Mouse (Mus musculus): ENCODE measurements around the gene Pik3r2. TPM values are rescaled to one million over a fixed set of nuclear protein-coding genes. Genes with fewer than 3 reads are reported as not detected.

The Pik3r2 gene
- polyA plus RNA-seq, 1 experiment, result 130 TPM

DNA sequence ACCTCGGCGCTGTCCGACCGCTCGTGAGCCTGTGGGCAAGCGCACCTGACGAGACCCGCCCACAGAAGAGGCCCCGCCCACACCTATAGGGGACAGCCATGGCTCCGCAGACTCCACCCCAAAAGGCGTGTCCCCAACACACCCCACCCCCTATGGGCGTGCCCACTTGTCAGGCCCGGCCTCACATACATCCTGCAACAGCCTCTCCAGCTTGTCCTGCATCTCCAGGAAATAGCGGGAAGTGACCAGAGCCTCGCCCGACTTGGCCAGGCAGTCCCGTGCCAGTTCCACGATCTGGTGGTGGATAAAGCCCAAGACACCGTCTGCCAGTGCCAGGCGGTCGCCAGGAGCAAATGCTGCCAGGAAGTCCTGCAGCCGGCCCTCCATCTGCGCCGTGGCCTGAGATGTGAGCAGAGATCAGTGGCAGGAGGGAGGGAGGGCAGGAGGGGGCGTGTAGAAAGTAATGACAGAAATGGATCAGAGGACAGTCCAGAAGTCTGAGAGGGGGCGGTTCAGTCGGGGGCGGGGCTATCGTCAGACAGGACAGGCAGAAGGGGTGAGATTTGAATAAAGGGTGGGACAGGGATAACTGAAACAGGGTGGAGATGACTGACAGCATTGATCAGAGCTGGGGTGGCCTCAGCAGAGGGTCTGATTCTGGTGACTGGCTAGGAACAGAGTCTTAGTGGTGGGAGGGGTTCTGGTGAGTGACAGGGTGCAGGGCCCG is 11.6 kb upstream of the Pik3r2 start:
- Histone ChIP-seq H3ac (ENCODE audit: control insufficient read depth, insufficient read length) (no peak overlapping the region), H3K4me2 (ENCODE audit: low read depth) (no peak overlapping the region), H3K4me3 (no peak overlapping the region), H3K36me3 (ENCODE audit: control insufficient read depth, insufficient read depth) (peaks cover 5% of the 10 kb centered on the region), H3K79me2 (ENCODE audit: control insufficient read depth, insufficient read depth) (peaks cover 15% of the 10 kb centered on the region), H3K27me3 (ENCODE audit: control insufficient read depth, insufficient read depth, insufficient read length) (no peaks in the 10 kb centered on the region)
- TF ChIP-seq POLR2A (IDR thresholded peaks at IDR 0.05; ENCODE audit: insufficient read length, low read depth), result no peak
- TF ChIP-seq POLR2AphosphoS2 (IDR thresholded peaks at IDR 0.05; ENCODE audit: insufficient read length, low read depth), result no peak
- no peak for TF ChIP-seq TCF12 (IDR thresholded peaks at IDR 0.05; ENCODE audit: insufficient read depth, poor library complexity, severe bottlenecking)
- no peak for TF ChIP-seq TCF3 (IDR thresholded peaks at IDR 0.05; ENCODE audit: insufficient read length, low read depth)
- TF ChIP-seq MYOD1 (IDR thresholded peaks at IDR 0.05; ENCODE audit: control insufficient read depth in 1 of 3, insufficient read length in 2 of 3, low read depth in 2 of 3), result no peak
- no peak for TF ChIP-seq USF1 (IDR thresholded peaks at IDR 0.05; ENCODE audit: low read depth)
- TF ChIP-seq E2F4 (IDR thresholded peaks at IDR 0.05; ENCODE audit: insufficient read depth), result no peak
- TF ChIP-seq CEBPB (IDR thresholded peaks at IDR 0.05; ENCODE audit: insufficient read depth, poor library complexity, severe bottlenecking), result no peak
- no peak for TF ChIP-seq SRF (IDR thresholded peaks at IDR 0.05; ENCODE audit: control insufficient read depth, insufficient read length, low read depth)
- no peak for TF ChIP-seq MAX (IDR thresholded peaks at IDR 0.05; ENCODE audit: low read depth)
- TF ChIP-seq MYOG (IDR thresholded peaks at IDR 0.05; ENCODE audit: control insufficient read depth in 1 of 3, insufficient read depth in 1 of 3, insufficient read length in 2 of 3, low read depth in 2 of 3), result no peak
- no peak for TF ChIP-seq REST (IDR thresholded peaks at IDR 0.05; ENCODE audit: insufficient read depth, insufficient read length)

DNA sequence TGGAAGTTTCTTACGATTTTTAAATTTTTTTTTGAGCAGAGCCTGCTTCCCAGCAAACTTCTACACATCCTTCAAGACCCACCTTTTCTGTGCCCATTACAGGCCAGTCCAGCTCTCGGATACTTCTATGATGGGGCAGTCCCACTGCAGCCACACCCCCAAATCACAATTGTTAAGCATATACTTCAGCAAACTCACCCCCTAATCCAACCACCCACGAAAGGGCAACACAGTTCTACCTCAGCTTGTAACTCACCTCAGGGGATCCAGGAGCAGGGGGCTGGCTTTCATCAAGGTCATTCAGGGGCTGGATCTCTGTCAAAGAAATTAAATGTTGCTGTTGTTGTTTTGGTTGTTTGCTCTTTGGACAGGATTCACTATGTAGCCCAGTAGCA is 10.5 kb upstream of the Pik3r2 start:
- Histone ChIP-seq H3K36me3 (ENCODE audit: control insufficient read depth, insufficient read depth) (peaks cover 5% of the 10 kb centered on the region), H3K27me3 (ENCODE audit: control insufficient read depth, insufficient read depth, insufficient read length) (no peaks in the 10 kb centered on the region), H3K4me3 (no peak overlapping the region), H3K4me2 (ENCODE audit: low read depth) (no peak overlapping the region), H3K79me2 (ENCODE audit: control insufficient read depth, insufficient read depth) (peaks cover 13% of the 10 kb centered on the region), H3ac (ENCODE audit: control insufficient read depth, insufficient read length) (no peak overlapping the region)
- TF ChIP-seq SRF (IDR thresholded peaks at IDR 0.05; ENCODE audit: control insufficient read depth, insufficient read length, low read depth) (no peak), E2F4 (IDR thresholded peaks at IDR 0.05; ENCODE audit: insufficient read depth) (no peak), CEBPB (IDR thresholded peaks at IDR 0.05; ENCODE audit: insufficient read depth, poor library complexity, severe bottlenecking) (no peak), POLR2AphosphoS2 (IDR thresholded peaks at IDR 0.05; ENCODE audit: insufficient read length, low read depth) (no peak), MYOD1 (IDR thresholded peaks at IDR 0.05; ENCODE audit: control insufficient read depth in 1 of 3, insufficient read length in 2 of 3, low read depth in 2 of 3) (no peak), REST (IDR thresholded peaks at IDR 0.05; ENCODE audit: insufficient read depth, insufficient read length) (no peak), MAX (IDR thresholded peaks at IDR 0.05; ENCODE audit: low read depth) (no peak), TCF3 (IDR thresholded peaks at IDR 0.05; ENCODE audit: insufficient read length, low read depth) (no peak), MYOG (IDR thresholded peaks at IDR 0.05; ENCODE audit: control insufficient read depth in 1 of 3, insufficient read depth in 1 of 3, insufficient read length in 2 of 3, low read depth in 2 of 3) (no peak), USF1 (IDR thresholded peaks at IDR 0.05; ENCODE audit: low read depth) (no peak), POLR2A (IDR thresholded peaks at IDR 0.05; ENCODE audit: insufficient read length, low read depth) (no peak)

DNA sequence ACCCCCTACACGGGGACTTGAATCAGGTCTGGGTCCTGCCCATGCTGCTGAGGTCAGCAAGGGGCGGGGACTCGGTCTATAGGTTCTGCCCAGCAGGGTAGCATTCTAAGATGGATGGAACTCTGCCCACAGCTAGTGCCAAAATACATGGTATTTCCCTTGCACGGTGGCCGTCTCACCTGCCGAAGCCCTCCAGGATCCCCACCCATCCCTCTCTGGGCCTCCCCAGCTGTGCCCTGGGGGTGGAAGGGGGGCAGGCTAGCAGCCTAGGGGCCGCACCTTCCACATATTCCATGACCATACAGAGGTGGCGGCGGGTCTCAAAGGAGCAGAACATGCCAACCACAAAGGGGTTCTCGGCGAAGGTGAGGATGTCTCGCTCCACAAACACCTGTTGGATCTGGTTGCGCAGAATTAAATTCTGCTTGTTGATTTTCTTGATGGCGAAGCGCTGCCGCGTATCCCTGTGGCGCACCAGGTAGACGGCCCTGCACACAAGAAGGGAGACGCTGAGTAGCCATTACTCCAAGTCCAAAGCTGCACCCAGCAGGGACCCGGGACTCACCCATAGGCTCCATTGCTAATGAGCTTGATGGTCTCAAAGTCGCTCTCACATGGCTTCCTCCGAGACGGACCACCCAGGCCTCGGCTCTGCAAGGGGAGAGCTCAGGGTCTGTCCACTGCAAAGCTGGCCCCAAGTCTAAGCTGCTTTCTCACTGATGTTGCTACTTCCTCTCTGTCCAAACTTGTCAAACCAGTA is 10.0 kb upstream of the Pik3r2 start:
- Histone ChIP-seq H3K36me3 (ENCODE audit: control insufficient read depth, insufficient read depth) (peaks cover 5% of the 10 kb centered on the region), H3K79me2 (ENCODE audit: control insufficient read depth, insufficient read depth) (peaks cover 7% of the 10 kb centered on the region), H3K4me3 (no peak overlapping the region), H3K27me3 (ENCODE audit: control insufficient read depth, insufficient read depth, insufficient read length) (no peaks in the 10 kb centered on the region), H3K4me2 (ENCODE audit: low read depth) (no peak overlapping the region), H3ac (ENCODE audit: control insufficient read depth, insufficient read length) (no peak overlapping the region)
- no peak for TF ChIP-seq TCF3 (IDR thresholded peaks at IDR 0.05; ENCODE audit: insufficient read length, low read depth)
- no peak for TF ChIP-seq POLR2AphosphoS2 (IDR thresholded peaks at IDR 0.05; ENCODE audit: insufficient read length, low read depth)

DNA sequence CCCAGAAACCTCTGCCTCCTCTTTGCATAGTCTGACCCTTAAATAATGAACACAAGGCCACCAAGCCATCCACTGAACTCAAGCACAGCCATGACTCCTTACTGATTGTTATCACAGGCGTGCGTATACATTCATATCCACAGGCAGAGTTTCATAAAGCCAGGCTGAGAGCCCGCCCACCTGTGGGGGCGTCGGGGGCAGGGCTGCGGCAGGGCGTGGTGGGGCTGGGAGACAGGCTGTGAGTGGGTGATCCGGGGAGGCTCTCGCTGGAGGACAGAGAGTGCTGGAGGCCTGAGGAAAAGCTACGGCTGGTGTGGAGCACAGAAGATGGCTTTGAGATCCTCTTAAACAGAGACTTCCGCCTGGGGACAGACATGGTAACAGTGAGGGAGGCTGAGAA is 3.6 kb upstream of the Pik3r2 start:
- no peaks in the 10 kb centered on the region for H3K36me3 ChIP-seq (ENCODE audit: control insufficient read depth, insufficient read depth)

More for the DNA sequence above, 3.6 kb upstream of the Pik3r2 start:
- Histone ChIP-seq H3K4me2 (ENCODE audit: low read depth) (no peak overlapping the region), H3K27me3 (ENCODE audit: control insufficient read depth, insufficient read depth, insufficient read length) (no peaks in the 10 kb centered on the region), H3K4me3 (no peak overlapping the region), H3ac (ENCODE audit: control insufficient read depth, insufficient read length) (no peak overlapping the region), H3K79me2 (ENCODE audit: control insufficient read depth, insufficient read depth) (peaks cover 19% of the 10 kb centered on the region)
- TF ChIP-seq MAX (IDR thresholded peaks at IDR 0.05; ENCODE audit: low read depth) (no peak), MYOD1 (IDR thresholded peaks at IDR 0.05; ENCODE audit: control insufficient read depth in 1 of 3, insufficient read length in 2 of 3, low read depth in 2 of 3) (no peak), POLR2A (IDR thresholded peaks at IDR 0.05; ENCODE audit: insufficient read length, low read depth) (no peak), E2F4 (IDR thresholded peaks at IDR 0.05; ENCODE audit: insufficient read depth) (no peak), TCF3 (IDR thresholded peaks at IDR 0.05; ENCODE audit: insufficient read length, low read depth) (no peak), REST (IDR thresholded peaks at IDR 0.05; ENCODE audit: insufficient read depth, insufficient read length) (no peak), USF1 (IDR thresholded peaks at IDR 0.05; ENCODE audit: low read depth) (no peak), MYOG (IDR thresholded peaks at IDR 0.05; ENCODE audit: control insufficient read depth in 1 of 3, insufficient read depth in 1 of 3, insufficient read length in 2 of 3, low read depth in 2 of 3) (no peak), CEBPB (IDR thresholded peaks at IDR 0.05; ENCODE audit: insufficient read depth, poor library complexity, severe bottlenecking) (no peak), TCF12 (IDR thresholded peaks at IDR 0.05; ENCODE audit: insufficient read depth, poor library complexity, severe bottlenecking) (no peak)
